Mouse (Mus musculus) stomach, embryonic 14.5 days (tissue): ENCODE measurements around the gene Rab2b. TPM values are rescaled to one million over a fixed set of nuclear protein-coding genes. Genes with fewer than 3 reads are reported as not detected.
A peak's percentile ranks its signal among the peaks of the same experiment; 100 is the strongest.

ENCODE experiments used
- ATAC-seq: fragments of 200-750 bp; cut with Nextera tagmentation; 2 replicates; pipeline ENCODE4 v1.8.0; 2017; ENCODE audit warnings: low read depth, moderate TSS enrichment; ENCODE audit not compliant: insufficient number of reproducible peaks, insufficient read depth, low FRiP score
- H3K27ac ChIP-seq: fragments of 300-500 bp; sonication (generic); 2 replicates; pipeline ENCODE4 v1.5.1; 2014; ENCODE audit warnings: mild to moderate bottlenecking, low read length, moderate library complexity, mixed read lengths
- H3K27me3 ChIP-seq: fragments of 300-500 bp; sonication (generic); 2 replicates; pipeline ENCODE4 v1.6.1; 2014; ENCODE audit warnings: low read length, control low read depth, mixed read lengths; ENCODE audit not compliant: control insufficient read depth, insufficient read depth
- H3K36me3 ChIP-seq: fragments of 300-500 bp; sonication (generic); 2 replicates; pipeline ENCODE4 v1.6.1; 2014; ENCODE audit warnings: mild to moderate bottlenecking, control low read depth, low read length, moderate library complexity, mixed read lengths; ENCODE audit not compliant: control insufficient read depth, insufficient read depth
- H3K4me1 ChIP-seq: fragments of 300-500 bp; sonication (generic); 2 replicates; pipeline ENCODE4 v1.6.1; 2014; ENCODE audit warnings: low read length, control low read depth, mixed read lengths; ENCODE audit not compliant: control insufficient read depth, insufficient read depth
- H3K4me2 ChIP-seq: fragments of 300-500 bp; sonication (generic); replicated peaks from 2 replicates; pipeline ENCODE4 v1.6.1; 2014; ENCODE audit warnings: low read depth, low read length, control low read depth
- H3K4me3 ChIP-seq: fragments of 300-500 bp; sonication (generic); 2 replicates; pipeline ENCODE4 v1.5.1; 2014; ENCODE audit warnings: low read depth, low read length, control low read depth
- H3K9ac ChIP-seq: fragments of 300-500 bp; sonication (generic); replicated peaks from 2 replicates; pipeline ENCODE4 v1.6.1; 2014; ENCODE audit warnings: low read depth, mild to moderate bottlenecking, control low read depth, low read length, moderate library complexity, mixed read lengths
- H3K9me3 ChIP-seq: fragments of 300-500 bp; sonication (generic); 2 replicates; pipeline ENCODE4 v1.6.1; 2016; ENCODE audit warnings: low read depth, low read length, control low read depth; ENCODE audit not compliant: control insufficient read depth
- WGBS: fragments of 180-500 bp; shearing (Covaris S2); extraction: QIAGEN DNeasy Blood & Tissue Kit; methylation state at CpG from one replicate; pipeline ENCODE4 v1.1.7; 2014; 5-methylcytosine and 5-hydroxymethylcytosine counted together
- polyA plus RNA-seq: library from polyadenylated mRNA; unstranded; fragments of >200 nt; fragmentation: Nextera tagmentation; extraction: Ambion mirVana; gene quantifications from 2 replicates; pipeline ENCODE4 v1.2.1, GENCODE M21; 2014

The Rab2b gene
- polyA plus RNA-seq, 1 experiment from 2014 or later = 27.3 TPM

GRCm38 (mm10) chr14:52246129-52246528 lies 33.2 kb downstream of the Rab2b start:
- WGBS = 76% methylated on average over 4 of the region's 4 CpGs
- Histone ChIP-seq H3K9me3 (no peaks in the 10 kb centered on the region), H3K4me1 (peaks cover 13% of the 10 kb centered on the region), H3K27ac (no peak overlapping the region), H3K9ac (no peak overlapping the region), H3K27me3 (no peaks in the 10 kb centered on the region), H3K36me3 (no peaks in the 10 kb centered on the region), H3K4me2 (no peak overlapping the region), H3K4me3 (no peak overlapping the region)
- no peak for ATAC-seq

GRCm38 (mm10) chr14:52244690-52245042 lies 34.7 kb downstream of the Rab2b start:
- H3K9ac ChIP-seq = peak overlapping the region; percentile 58
- no peaks in the 10 kb centered on the region; the same call in 1 of the 2 replicates for H3K36me3 ChIP-seq
- 12% methylated on average over 7 of the region's 7 CpGs for WGBS
- ATAC-seq = no peak
- peak overlapping the region; percentile 87 for H3K27ac ChIP-seq
- H3K4me2 ChIP-seq = peak overlapping the region; percentile 78
- H3K27me3 ChIP-seq = no peaks in the 10 kb centered on the region
- H3K4me3 ChIP-seq = peak overlapping the region; percentile 67
- H3K9me3 ChIP-seq = no peaks in the 10 kb centered on the region
- H3K4me1 ChIP-seq = peaks cover 13% of the 10 kb centered on the region

DNA sequence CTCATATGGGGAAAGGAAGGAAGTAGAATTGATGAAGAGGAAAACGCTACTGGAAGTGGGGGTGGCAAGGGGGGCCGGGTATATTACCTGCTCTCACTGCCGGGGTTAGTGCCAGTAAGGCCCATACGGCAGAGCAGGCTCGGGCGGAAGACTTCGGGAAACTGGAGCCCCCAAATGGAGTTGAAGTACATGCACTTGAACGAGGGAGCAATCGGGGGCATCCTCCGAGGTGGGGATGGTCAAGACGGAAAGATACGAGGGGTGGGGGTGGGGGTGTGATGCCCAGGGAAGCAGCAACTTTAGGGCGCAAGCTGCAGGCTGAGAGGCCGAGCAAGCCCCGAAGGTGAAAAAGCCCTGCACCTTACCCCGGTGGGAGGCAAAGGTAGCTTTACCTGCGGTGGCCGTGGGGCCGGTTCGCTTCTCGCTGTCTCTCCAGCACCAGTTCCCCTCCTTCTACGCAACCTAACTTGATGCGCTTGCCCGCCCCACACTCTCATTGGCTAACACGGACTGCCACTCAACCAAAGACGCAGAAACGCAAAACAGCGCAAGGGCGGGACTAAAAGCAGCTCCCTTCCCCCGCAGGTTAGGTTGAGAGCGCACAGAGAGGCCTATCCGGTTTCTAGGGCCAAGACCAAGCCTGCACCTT lies 35.2 kb downstream of the Rab2b start:
- WGBS = 2% methylated on average over 31 of the region's 32 CpGs

DNA sequence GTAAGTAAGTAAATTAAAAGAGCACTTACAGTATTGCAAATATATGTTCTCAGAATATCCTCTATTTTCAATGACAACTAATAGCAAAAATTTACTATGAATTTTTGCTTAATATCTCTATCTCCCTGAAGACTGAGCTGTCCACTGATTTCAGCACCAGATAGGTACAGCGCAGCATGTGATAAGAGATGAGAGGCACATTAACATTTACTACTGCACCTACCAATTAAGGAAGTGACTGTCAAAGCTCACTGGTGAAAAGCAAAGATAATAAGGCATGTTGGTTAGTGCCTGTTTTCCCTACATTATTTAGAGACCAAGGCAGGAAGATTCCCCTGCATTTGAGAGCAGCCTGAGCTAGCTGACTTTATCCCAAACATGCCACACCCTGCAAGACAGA lies 43.1 kb downstream of the Rab2b start:
- no peak for ATAC-seq
- peaks cover 58% of the 10 kb centered on the region for H3K36me3 ChIP-seq

More for the DNA sequence above, 35.2 kb downstream of the Rab2b start:
- Histone ChIP-seq H3K4me3 (peak overlapping the region; percentile 67), H3K9ac (peak overlapping the region; percentile 74), H3K9me3 (no peaks in the 10 kb centered on the region), H3K4me2 (peak overlapping the region; percentile 78), H3K4me1 (peaks cover 13% of the 10 kb centered on the region), H3K27me3 (no peaks in the 10 kb centered on the region), H3K36me3 (no peaks in the 10 kb centered on the region; the same call in 1 of the 2 replicates), H3K27ac (peak overlapping the region; percentile 87)
- ATAC-seq = peak; percentile 99

DNA sequence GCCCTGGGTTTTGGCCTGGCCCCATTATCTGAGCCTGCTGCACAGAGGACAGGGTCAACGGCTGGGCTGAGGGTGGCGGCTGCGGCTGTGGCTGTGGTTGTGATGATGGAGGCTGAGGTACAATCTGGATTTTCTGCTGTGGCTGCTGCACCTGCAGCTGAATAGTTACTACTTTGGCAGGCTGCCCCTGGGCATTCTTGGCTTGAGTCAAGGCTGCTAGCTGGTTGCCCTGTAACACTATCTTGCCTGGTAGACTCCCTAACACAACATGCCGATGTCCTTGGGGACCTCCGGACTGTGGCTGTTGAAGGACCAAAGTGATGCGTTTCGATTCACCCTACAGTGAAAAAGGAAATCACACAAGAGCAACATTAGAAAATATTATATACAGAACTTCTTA lies 44.2 kb downstream of the Rab2b start:
- H3K4me2 ChIP-seq = no peak overlapping the region
- no peak overlapping the region for H3K4me3 ChIP-seq
- ATAC-seq = no peak
- no peaks in the 10 kb centered on the region for H3K4me1 ChIP-seq
- no peak overlapping the region for H3K9ac ChIP-seq
- H3K27me3 ChIP-seq = no peaks in the 10 kb centered on the region
- no peaks in the 10 kb centered on the region for H3K9me3 ChIP-seq
- H3K36me3 ChIP-seq = peaks cover 69% of the 10 kb centered on the region
- H3K27ac ChIP-seq = no peak overlapping the region
- WGBS = 99% methylated on average over 7 of the region's 7 CpGs

More for the DNA sequence above, 43.1 kb downstream of the Rab2b start:
- Histone ChIP-seq H3K4me3 (no peak overlapping the region), H3K9me3 (no peaks in the 10 kb centered on the region), H3K9ac (no peak overlapping the region), H3K4me2 (no peak overlapping the region), H3K27me3 (no peaks in the 10 kb centered on the region), H3K27ac (no peak overlapping the region), H3K4me1 (no peaks in the 10 kb centered on the region)
- 91% methylated on average over 1 of the region's 1 CpGs for WGBS

- WGBS = 89% methylated on average over 6 of the region's 6 CpGs
- H3K9me3 ChIP-seq = no peaks in the 10 kb centered on the region
Measured at GRCm38 (mm10) chr14:52232249-52232648, 47.1 kb downstream of the Rab2b start.

DNA sequence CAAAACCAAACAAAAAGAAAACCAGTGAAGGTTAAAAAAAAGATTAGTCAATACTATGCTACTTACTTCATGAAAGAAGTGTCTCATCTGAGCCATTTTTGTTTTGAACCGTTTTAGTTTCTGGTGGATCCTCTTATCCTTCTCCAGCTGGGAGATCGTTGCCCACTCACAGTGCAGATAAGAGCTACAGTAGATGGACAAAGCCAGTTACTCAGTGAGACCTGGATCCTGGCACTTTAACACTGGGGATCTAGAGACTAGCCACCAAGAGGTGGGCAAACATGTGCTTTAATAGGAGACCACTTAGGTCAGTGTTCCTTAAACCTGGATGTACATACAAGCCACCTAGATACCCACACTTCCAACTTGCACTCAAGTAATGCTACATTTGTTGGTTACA lies 53.4 kb downstream of the Rab2b start:
- H3K9ac ChIP-seq = no peak overlapping the region
- H3K36me3 ChIP-seq = peaks cover 84% of the 10 kb centered on the region
- H3K9me3 ChIP-seq = no peaks in the 10 kb centered on the region
- H3K27me3 ChIP-seq = no peaks in the 10 kb centered on the region
- ATAC-seq = no peak
- no peak overlapping the region for H3K27ac ChIP-seq
- no peak overlapping the region for H3K4me2 ChIP-seq
- WGBS = 88% methylated on average over 2 of the region's 2 CpGs
- no peaks in the 10 kb centered on the region for H3K4me1 ChIP-seq
- no peak overlapping the region for H3K4me3 ChIP-seq

More at GRCm38 (mm10) chr14:52232249-52232648, 47.1 kb downstream of the Rab2b start:
- no peak overlapping the region for H3K9ac ChIP-seq
- H3K4me3 ChIP-seq = no peak overlapping the region
- no peaks in the 10 kb centered on the region for H3K27me3 ChIP-seq
- H3K4me2 ChIP-seq = no peak overlapping the region
- no peaks in the 10 kb centered on the region for H3K4me1 ChIP-seq
- H3K27ac ChIP-seq = no peak overlapping the region
- ATAC-seq = no peak
- peaks cover 88% of the 10 kb centered on the region for H3K36me3 ChIP-seq

DNA sequence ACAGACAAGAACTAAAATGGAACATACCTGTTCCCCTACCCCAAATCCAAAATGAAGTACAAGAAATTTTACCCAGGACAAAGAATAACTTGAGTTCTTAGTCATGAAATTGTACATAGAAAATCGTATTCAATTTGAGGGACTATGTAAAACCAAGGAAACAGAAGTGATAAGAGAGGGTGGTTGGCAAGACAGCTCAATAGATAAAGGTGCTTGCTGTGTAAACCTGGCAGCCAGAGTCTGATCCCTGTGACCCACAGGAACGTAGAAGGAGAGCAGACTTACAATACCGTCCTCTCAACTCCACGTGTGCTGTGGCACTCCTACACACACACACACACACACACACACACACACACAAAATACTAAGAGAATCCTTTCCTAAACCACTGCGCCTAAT lies 62.1 kb downstream of the Rab2b start:
- H3K36me3 ChIP-seq = peaks cover 89% of the 10 kb centered on the region
- H3K27ac ChIP-seq = no peak overlapping the region
- WGBS = 88% methylated on average over 5 of the region's 5 CpGs
- no peak overlapping the region for H3K4me2 ChIP-seq
- no peaks in the 10 kb centered on the region for H3K9me3 ChIP-seq
- no peak overlapping the region for H3K9ac ChIP-seq
- H3K4me3 ChIP-seq = no peak overlapping the region
- H3K27me3 ChIP-seq = no peaks in the 10 kb centered on the region
- no peaks in the 10 kb centered on the region for H3K4me1 ChIP-seq
- ATAC-seq = no peak
